Mouse (Mus musculus) heart, embryonic 15.5 days (tissue): ENCODE results near the gene Rassf1. TPM values are rescaled to one million over a fixed set of nuclear protein-coding genes. Genes with fewer than 3 reads are reported as not detected.

Experiments used
- ATAC-seq: fragments of 200-750 bp; cut with Nextera tagmentation; replicated peaks from 2 replicates; pipeline ENCODE4 v1.8.0; 2017; ENCODE audit warnings: low read depth, moderate TSS enrichment; ENCODE audit not compliant: insufficient number of reproducible peaks, insufficient read depth, low FRiP score
- H3K27ac ChIP-seq: fragments of 300-500 bp; sonication (generic); 2 replicates; pipeline ENCODE4 v1.5.1; 2015; ENCODE audit warnings: mild to moderate bottlenecking, inconsistent platforms
- H3K27me3 ChIP-seq: fragments of 300-500 bp; sonication (generic); 2 replicates; pipeline ENCODE4 v1.6.1; 2015; ENCODE audit warnings: inconsistent platforms
- H3K36me3 ChIP-seq: fragments of 300-500 bp; sonication (generic); 2 replicates; pipeline ENCODE4 v1.6.1; 2015; ENCODE audit warnings: mild to moderate bottlenecking, inconsistent platforms
- H3K4me1 ChIP-seq: fragments of 300-500 bp; sonication (generic); replicated peaks from 2 replicates; pipeline ENCODE4 v1.6.1; 2015; ENCODE audit warnings: inconsistent platforms
- H3K4me2 ChIP-seq: fragments of 300-500 bp; sonication (generic); 2 replicates; pipeline ENCODE4 v1.6.1; 2015; ENCODE audit warnings: inconsistent platforms, mild to moderate bottlenecking, moderate library complexity
- H3K4me3 ChIP-seq: fragments of 300-500 bp; sonication (generic); 2 replicates; pipeline ENCODE4 v1.5.1; 2015; ENCODE audit warnings: mild to moderate bottlenecking, inconsistent platforms
- H3K9ac ChIP-seq: fragments of 300-500 bp; sonication (generic); 2 replicates; pipeline ENCODE4 v1.6.1; 2015; ENCODE audit warnings: mild to moderate bottlenecking, inconsistent platforms
- H3K9me3 ChIP-seq: fragments of 300-500 bp; sonication (generic); replicated peaks from 2 replicates; pipeline ENCODE4 v1.6.1; 2016; ENCODE audit warnings: inconsistent platforms
- WGBS: fragments of 180-500 bp; shearing (Covaris S2); methylation state at CpG from one replicate; pipeline ENCODE4 v1.1.7; 2015; ENCODE audit warnings: mixed read lengths; 5-methylcytosine and 5-hydroxymethylcytosine counted together
- polyA plus RNA-seq: library from polyadenylated mRNA; unstranded; fragments of >200 nt; fragmentation: Nextera tagmentation; extraction: Ambion mirVana; gene quantifications from 2 replicates; pipeline ENCODE4 v1.2.1, GENCODE M21; 2015

Rassf1 gene
- polyA plus RNA-seq, 1 experiment from 2014 or later = 45.3 TPM

DNA sequence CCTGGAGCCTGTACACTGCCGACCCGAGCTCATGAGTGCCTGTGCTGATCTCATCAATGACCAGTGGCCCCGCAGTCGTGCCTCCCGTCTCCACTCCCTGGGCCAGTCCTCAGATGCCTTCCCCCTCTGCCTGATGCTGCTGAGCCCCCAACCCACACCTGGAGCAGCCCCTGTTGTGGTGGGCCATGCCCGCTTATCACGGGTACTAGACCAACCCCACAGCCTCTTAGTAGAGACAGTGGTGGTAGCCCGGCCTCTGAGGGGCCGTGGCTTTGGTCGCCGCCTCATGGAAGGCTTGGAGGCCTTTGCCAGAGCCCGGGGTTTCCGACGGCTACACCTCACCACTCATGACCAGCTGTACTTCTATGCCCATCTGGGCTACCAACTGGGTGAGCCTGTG is 31.8 kb downstream of the Rassf1 start:
- Histone ChIP-seq H3K4me3 (no peak overlapping the region), H3K27ac (no peak overlapping the region), H3K4me2 (no peak overlapping the region), H3K27me3 (no peaks in the 10 kb centered on the region), H3K4me1 (peaks cover 37% of the 10 kb centered on the region), H3K36me3 (peaks cover 10% of the 10 kb centered on the region), H3K9ac (no peak overlapping the region), H3K9me3 (no peaks in the 10 kb centered on the region)
- WGBS = 90% methylated on average over 14 of the region's 14 CpGs
- ATAC-seq = no peak

DNA sequence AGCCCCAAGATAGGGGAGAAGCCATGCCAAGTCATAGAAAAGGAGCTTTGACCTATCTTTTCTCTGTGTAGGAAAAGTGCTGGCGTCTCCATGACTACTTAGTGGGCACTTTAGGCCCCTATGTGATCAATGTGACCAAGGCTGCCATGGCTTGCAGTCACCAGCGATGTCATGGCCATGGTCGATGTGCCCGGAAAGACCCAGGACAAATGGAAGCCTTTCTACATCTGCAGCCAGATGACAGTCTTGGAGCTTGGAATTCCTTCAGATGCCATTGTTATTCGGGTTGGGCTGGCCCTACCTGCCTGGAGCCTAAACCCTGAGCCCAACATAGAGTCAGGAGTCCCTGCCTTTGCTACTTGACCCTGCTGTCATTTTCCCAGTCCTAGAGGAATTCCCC is 35.1 kb downstream of the Rassf1 start:
- Histone ChIP-seq H3K27me3 (no peaks in the 10 kb centered on the region), H3K27ac (no peak overlapping the region)

DNA sequence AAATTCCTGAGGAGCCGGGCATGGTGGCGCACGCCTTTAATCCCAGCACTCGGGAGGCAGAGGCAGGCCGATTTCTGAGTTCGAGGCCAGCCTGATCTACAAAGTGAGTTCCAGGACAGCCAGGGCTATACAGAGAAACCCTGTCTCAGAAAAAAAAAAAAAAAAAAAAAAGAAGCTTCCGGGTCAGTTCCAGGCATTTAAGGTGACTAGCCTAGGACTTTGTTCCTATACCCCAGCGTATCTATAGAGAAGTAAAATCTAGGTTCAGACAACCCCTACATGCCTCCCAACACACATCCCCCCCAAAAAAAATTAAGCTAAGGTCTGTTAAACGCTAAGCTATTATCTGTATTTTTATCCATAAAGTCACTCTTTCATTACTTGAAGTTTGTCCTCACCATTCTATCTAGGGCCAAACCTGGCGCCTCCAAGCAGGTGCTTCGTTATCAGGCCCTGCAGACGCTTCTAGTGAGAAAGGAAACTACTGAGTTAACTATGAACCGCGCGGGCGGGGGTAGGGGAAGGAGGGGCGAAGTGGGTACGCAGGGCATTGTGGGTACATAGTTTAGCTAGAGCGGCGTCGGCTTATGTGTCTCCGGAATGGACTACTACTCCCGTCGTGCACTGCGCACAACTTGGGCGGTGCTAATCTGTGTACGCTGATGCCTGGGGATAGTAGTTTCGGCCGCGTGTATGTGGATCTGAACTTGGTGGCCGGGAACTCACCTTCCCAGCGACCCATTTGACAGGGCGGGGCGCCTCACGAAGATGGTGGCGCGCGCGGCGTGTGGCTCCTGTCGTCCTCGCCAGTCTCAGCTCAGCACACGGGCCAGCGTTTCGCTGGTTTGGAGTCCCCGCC is 35.8 kb downstream of the Rassf1 start, which contains the start of gene Ifrd2:
Gene Ifrd2 (plus strand): TSS at position 669 of the 859 bp plus-strand sequence.
- 11% methylated on average over 46 of the region's 46 CpGs for WGBS
- Histone ChIP-seq H3K27me3 (no peaks in the 10 kb centered on the region), H3K36me3 (peaks cover 27% of the 10 kb centered on the region), H3K4me2 (peak within 1 kb of the TSS; percentile 79), H3K9me3 (no peaks in the 10 kb centered on the region), H3K27ac (peak within 1 kb of the TSS; percentile 56), H3K9ac (peak within 1 kb of the TSS; percentile 62), H3K4me1 (peaks cover 44% of the 10 kb centered on the region), H3K4me3 (peak within 1 kb of the TSS; percentile 64)
- peak; percentile 96 for ATAC-seq

More for the DNA sequence above, 35.1 kb downstream of the Rassf1 start:
- ATAC-seq = no peak
- Histone ChIP-seq H3K4me2 (peak overlapping the region; percentile 79; the same call in 1 of the 2 replicates), H3K9me3 (no peaks in the 10 kb centered on the region), H3K4me1 (peaks cover 51% of the 10 kb centered on the region), H3K4me3 (no peak overlapping the region), H3K36me3 (peaks cover 20% of the 10 kb centered on the region), H3K9ac (no peak overlapping the region)
- 90% methylated on average over 5 of the region's 5 CpGs for WGBS

DNA sequence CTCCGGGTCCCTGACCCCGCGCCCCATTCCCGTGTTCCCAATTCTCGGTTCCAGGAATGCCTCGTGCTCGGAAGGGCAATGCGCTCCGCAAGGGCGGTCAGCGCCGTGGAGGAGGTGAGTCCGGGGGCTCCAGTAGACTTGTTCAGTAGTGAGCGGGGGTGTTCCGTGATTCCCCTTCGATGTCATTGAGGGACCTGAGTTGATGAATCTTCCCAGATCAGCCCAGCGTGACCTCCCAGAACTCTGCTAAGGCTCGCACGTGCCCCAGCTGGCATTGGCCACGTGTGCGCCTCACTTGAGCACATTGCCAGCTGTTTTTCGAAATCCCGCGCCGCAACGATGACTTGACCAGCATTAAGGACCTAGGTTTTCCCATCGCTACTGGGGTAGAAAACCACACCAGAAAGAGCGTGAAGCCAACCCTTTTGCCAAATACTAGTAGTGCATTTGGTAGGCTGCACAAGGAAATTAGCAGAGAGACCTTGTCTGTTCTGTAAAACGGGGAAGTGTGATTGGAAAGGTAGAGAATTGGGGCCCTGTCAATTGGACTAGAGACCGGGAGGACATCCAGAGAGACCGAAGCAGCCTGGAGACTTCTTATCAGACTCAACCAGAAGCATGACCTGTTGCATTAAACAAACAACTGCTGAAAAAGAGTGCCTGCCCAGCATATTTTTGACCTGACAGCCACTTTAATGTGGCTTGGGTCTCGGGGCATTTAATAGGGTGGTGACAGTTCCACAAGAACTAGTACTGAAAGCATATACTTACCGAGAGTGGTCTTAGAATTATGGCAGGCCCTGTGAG is 36.7 kb downstream of the Rassf1 start:
- Histone ChIP-seq H3K27ac (peak overlapping the region; percentile 56), H3K9me3 (no peaks in the 10 kb centered on the region), H3K4me2 (peak overlapping the region; percentile 79), H3K4me3 (peak overlapping the region; percentile 64), H3K27me3 (no peaks in the 10 kb centered on the region), H3K9ac (peak overlapping the region; percentile 62), H3K36me3 (peaks cover 31% of the 10 kb centered on the region), H3K4me1 (peaks cover 47% of the 10 kb centered on the region)
- ATAC-seq = no peak; the same call in none of the 2 replicates
- 1% methylated on average over 33 of the region's 33 CpGs for whole genome bisulfite sequencing

DNA sequence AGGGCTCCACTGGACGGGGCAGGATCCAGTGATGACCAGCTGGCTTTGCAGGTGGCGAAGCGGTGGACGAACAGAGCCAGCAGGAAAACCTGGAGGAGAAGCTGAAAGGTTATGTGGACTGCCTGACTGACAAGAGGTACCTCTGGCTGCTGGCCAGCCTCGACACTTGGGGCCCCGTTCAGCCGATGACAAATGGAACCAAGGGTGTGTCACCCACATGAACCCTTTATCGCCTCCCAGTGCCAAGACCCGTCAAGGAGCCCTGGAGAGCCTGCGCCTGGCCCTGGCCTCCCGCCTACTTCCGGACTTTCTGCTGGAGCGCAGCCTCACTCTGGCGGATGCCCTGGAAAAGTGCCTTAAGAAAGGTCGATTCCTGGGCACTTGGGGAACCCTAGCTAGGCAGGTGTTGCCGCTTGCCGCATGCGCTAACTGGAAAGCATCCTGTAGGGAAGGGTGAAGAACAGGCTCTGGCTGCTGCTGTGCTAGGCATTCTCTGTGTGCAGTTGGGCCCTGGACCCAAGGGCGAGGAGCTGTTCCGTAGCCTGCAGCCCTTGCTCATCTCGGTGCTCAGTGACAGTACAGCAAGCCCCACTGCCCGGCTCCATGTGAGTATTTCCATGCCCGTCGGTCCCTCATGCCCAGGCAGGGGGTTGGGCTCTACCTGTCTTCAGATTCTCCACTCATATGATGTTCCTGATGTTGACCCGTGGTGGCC is 38.9 kb downstream of the Rassf1 start:
- Histone ChIP-seq H3K9me3 (no peaks in the 10 kb centered on the region), H3K36me3 (peaks cover 29% of the 10 kb centered on the region), H3K27ac (peak overlapping the region; percentile 76), H3K4me1 (peaks cover 64% of the 10 kb centered on the region), H3K27me3 (no peaks in the 10 kb centered on the region), H3K4me2 (peak overlapping the region; percentile 19; the same call in 1 of the 2 replicates), H3K4me3 (no peak overlapping the region), H3K9ac (no peak overlapping the region; the same call in 1 of the 2 replicates)
- ATAC-seq = no peak
- WGBS = 61% methylated on average over 25 of the region's 25 CpGs

DNA sequence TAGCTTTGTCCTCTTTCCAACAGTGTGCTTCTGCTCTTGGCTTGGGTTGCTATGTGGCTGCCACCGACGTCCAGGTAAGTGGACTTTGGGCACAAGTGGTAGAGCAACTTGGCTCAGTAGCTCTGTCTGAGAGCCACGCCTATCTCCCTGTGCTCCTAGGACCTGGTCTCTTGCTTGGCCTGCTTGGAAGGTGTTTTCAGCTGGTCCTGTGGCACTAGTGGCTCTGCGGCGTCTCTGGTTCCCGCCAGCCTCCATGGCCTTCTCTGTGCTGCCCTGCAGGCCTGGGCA is 39.4 kb downstream of the Rassf1 start:
- H3K9ac ChIP-seq = no peak overlapping the region; the same call in 1 of the 2 replicates
- H3K4me3 ChIP-seq = no peak overlapping the region
- no peak overlapping the region for H3K4me2 ChIP-seq
- H3K27ac ChIP-seq = peak overlapping the region; percentile 76; the same call in 1 of the 2 replicates
- WGBS = 98% methylated on average over 6 of the region's 6 CpGs
- H3K36me3 ChIP-seq = peaks cover 29% of the 10 kb centered on the region
- H3K4me1 ChIP-seq = peaks cover 67% of the 10 kb centered on the region
- no peaks in the 10 kb centered on the region for H3K9me3 ChIP-seq
- H3K27me3 ChIP-seq = no peaks in the 10 kb centered on the region
- ATAC-seq = no peak

DNA sequence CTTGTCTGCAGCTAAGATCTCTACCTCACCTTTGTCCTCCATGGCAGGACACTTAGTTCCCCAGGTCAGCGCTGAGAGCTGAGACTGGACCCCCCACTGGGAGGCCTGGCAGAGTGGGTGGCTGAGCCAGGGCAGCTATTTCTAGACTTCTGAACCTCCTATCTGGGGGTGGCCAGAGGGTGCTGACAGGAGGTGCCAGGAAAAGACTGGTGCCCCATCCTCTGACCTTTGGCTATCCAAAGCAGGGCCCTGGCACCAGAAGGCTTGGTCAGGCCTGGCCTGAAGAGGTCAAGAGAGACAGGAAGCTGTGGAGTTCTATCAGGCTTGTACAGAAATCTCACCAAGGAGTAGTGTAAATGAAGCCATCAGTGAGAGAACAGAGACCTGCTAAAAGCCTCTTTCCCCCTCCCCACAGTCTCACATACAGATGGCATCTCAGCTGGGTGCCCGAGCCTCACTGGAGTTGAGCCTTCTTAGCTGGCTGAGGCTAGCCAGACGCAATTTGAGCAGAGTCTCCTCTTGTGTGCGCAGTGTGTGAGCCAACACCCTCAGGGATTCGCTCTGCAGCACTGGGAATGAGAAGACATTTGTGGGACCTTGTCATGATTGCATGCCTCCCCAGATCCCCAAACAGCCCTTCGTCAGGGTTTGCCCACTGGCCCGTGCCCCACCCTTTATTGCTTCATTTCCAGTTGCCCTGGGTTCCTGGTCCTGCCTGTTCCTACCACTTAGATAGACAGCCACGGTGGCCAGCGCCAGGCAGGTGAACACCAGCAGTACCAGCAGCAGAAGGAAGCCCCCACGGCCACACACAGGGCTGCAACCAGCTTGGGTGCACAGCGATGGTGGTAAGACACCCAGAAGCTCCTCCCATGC is 42.0 kb downstream of the Rassf1 start:
- Histone ChIP-seq H3K4me2 (peak overlapping the region; percentile 10; the same call in 1 of the 2 replicates), H3K27ac (peak overlapping the region; percentile 73), H3K9me3 (no peaks in the 10 kb centered on the region), H3K36me3 (peaks cover 29% of the 10 kb centered on the region), H3K27me3 (no peaks in the 10 kb centered on the region), H3K9ac (peak overlapping the region; percentile 20), H3K4me3 (no peak overlapping the region), H3K4me1 (peaks cover 82% of the 10 kb centered on the region)
- 77% methylated on average over 11 of the region's 11 CpGs for WGBS
- ATAC-seq = no peak

DNA sequence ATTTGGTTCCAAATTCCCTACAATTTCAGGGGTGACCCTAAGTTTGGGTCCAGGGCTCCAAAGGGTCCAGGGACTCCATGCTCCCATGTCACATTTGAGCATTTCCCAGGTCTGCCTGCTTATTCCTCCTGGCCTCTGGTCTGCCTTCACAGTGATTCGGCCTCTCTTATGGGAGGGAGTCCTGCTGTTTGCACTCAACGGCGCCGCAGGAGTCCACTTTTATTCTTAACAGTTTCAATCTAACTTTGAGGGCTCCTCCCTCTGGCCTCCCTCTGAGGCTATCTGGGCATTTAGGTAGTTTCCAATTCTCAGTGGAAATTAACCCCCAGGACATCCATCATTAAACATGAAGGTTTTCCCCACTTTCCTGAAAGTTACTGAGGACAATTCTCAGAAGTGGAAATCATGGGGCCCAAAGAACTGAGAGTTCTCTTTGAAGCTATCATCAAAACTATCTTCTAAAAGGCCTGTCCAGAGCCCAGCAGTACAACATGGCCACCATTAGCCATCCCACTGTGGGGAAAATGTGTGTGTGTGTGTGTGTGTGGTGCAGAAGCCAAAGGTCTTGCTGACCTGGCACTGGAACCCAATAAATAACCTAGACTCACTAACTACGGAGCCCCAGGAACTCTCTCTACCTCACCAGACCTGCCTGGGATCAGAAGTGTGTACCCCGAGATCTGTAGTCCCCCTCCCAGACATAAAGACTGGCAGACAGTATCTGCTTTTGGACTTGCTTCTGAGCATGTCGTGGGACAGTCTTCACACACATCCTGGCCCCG is 43.1 kb downstream of the Rassf1 start:
- ATAC-seq = no peak
- peak overlapping the region; percentile 73 for H3K27ac ChIP-seq
- H3K4me1 ChIP-seq = peaks cover 71% of the 10 kb centered on the region
- H3K36me3 ChIP-seq = peaks cover 29% of the 10 kb centered on the region
- WGBS = 78% methylated on average over 8 of the region's 8 CpGs
- no peaks in the 10 kb centered on the region for H3K9me3 ChIP-seq
- no peak overlapping the region for H3K9ac ChIP-seq
- H3K4me3 ChIP-seq = no peak overlapping the region
- no peak overlapping the region for H3K4me2 ChIP-seq
- peaks cover 7% of the 10 kb centered on the region; the same call in 1 of the 2 replicates for H3K27me3 ChIP-seq

DNA sequence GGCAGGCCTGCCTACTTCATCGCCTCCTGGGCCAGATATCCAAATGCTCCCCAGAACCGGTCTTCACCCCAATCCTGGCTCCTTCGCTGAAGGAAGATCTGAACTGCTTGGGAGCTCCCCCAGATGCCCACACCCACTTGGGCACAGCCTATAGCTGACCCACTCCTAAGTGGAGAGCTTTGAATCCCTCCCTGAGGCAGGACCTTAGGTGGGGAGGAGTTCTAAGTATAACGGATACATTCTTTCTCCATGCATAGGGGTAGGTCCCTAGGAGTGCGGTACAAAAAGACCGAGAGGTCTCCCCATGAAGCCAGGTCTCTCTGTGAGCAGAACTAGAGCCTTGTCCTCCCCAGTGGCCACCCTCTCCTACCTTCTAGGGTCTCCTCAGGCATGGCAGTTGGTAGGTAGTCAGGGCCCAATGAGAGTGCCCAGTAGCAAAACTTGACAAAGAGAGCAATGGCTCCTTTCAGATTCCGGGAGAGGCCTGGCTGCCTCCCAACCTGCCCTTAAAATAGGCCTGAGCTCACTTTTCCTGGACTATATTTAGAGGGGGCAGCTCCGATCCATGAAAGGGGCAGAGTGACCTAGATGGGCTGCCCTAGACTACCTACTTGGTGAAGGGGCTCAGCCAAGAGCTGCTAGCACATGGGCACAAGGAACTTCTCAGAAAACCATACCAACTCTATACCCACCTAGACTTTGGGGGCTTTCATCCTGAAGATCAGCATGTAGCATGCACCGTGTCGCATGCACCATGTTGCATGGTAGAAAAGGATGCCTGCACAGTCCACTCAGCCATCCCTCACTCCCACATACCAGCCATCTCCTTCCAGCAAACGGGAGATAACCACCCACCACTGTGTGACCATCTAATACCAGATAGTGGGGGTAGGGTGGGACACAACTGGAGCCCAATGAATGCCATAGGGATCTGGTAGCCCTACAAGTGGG is 45.5 kb downstream of the Rassf1 start:
- Histone ChIP-seq H3K4me2 (peak overlapping the region; percentile 61), H3K27ac (peak overlapping the region; percentile 94), H3K9ac (peak overlapping the region; percentile 45), H3K27me3 (peaks cover 15% of the 10 kb centered on the region), H3K4me1 (peaks cover 54% of the 10 kb centered on the region), H3K9me3 (no peaks in the 10 kb centered on the region), H3K4me3 (peak overlapping the region; percentile 43), H3K36me3 (peaks cover 15% of the 10 kb centered on the region)
- WGBS = 51% methylated on average over 11 of the region's 11 CpGs
- ATAC-seq = peak; percentile 86
